Mouse (Mus musculus): Measurements from ENCODE around the gene Ptpdc1. TPM values are rescaled to one million over a fixed set of nuclear protein-coding genes. Genes with fewer than 3 reads are reported as not detected.

Ptpdc1 gene
- polyA plus RNA-seq, 1 experiment from 2014 or later: 3.1 TPM

DNA sequence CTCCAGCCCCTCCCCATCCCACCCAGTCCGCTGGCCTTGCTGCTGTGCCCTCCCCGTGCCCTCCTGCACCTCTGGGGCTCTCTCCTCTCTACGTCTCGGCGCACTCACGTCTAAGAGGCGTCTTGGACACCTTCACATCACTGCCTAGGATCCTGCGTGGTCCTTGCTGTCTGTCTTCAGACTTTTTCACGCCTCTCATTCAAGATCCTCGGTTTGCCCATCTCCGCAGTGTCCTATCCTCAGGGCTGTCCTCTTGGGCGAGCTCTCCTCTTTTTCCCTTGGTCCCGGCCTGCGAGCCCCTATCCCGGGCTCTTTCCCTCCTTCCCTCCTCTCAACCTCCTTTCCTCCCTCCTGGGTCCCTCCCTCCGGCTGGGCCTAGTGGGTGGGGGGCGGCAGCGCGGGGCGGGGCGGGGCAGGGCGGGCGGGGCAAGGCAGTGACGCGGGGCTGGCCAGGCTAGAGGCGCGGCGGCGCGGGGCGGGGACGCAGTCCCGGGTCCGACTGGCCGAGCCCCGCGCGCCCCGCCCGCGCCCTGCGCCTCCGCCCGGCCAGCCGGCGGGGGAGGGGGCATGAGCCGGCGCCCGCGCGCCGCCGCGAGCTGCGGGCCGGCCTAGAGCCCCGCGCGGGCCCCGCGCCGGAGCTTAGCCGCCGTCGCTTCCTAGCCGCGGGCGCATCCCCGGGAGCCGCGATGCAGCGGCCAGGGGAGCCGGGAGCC lies 37.1 kb upstream of the Ptpdc1 start, which contains the start of gene Barx1:
TSS of gene Barx1 (plus strand) at position 568 of the 713 bp plus-strand sequence.
- whole genome bisulfite sequencing: 1% methylated on average over 59 of the region's 73 CpGs
- H3K4me3 ChIP-seq (ENCODE audit: low read depth, low read length): peak within 1 kb of the TSS; percentile 74
- ATAC-seq (ENCODE audit: low FRiP score, low TSS enrichment) (peak; percentile 78), DNase-seq (ENCODE audit: low spot score) (peak; percentile 63)
- TF ChIP-seq CTCF (IDR thresholded peaks at IDR 0.05; ENCODE audit: low read depth) (no peak), EP300 (optimal IDR thresholded peaks at IDR 0.05) (no peak)
- peak within 1 kb of the TSS; percentile 94 for H3K27ac ChIP-seq (replicated peaks)
- H3K27me3 ChIP-seq (ENCODE audit: control insufficient read depth, insufficient read depth, low read length): no peaks in the 10 kb centered on the region; the same call in 1 of the 2 replicates
- no peaks in the 10 kb centered on the region; the same call in 1 of the 2 replicates for H3K36me3 ChIP-seq (ENCODE audit: control insufficient read depth, insufficient read depth, low read length)
- no peaks in the 10 kb centered on the region for H3K9me3 ChIP-seq (ENCODE audit: control insufficient read depth, low read length)
- peak within 1 kb of the TSS; percentile 90 for H3K9ac ChIP-seq (ENCODE audit: low read length)
- H3K4me2 ChIP-seq (replicated peaks; ENCODE audit: low read depth): peak within 1 kb of the TSS; percentile 67
- H3K4me1 ChIP-seq (replicated peaks; ENCODE audit: control insufficient read depth, insufficient read depth): no peaks in the 10 kb centered on the region; the same call in 1 of the 2 replicates

- H3K4me3 ChIP-seq (ENCODE audit: low read depth, low read length): peak overlapping the region; percentile 74
- peak overlapping the region; percentile 89 for H3K27ac ChIP-seq (replicated peaks)
Measured at GRCm38 (mm10) chr13:48661561-48661960, 36.1 kb upstream of the Ptpdc1 start.

GRCm38 (mm10) chr13:48660741-48661140 lies 35.3 kb upstream of the Ptpdc1 start:
- no peak for ATAC-seq (ENCODE audit: low FRiP score, low TSS enrichment)
- peak overlapping the region; percentile 89 for H3K27ac ChIP-seq (replicated peaks)
- peak overlapping the region; percentile 74; the same call in 1 of the 2 replicates for H3K4me3 ChIP-seq (ENCODE audit: low read depth, low read length)
- 0 out of 2 replicates have a peak overlapping the region, but pooled peaks have one; percentile 0 for H3K9ac ChIP-seq (ENCODE audit: low read length)
- WGBS: 22% methylated on average over 6 of the region's 6 CpGs
- H3K36me3 ChIP-seq (ENCODE audit: control insufficient read depth, insufficient read depth, low read length): no peaks in the 10 kb centered on the region
- H3K27me3 ChIP-seq (ENCODE audit: control insufficient read depth, insufficient read depth, low read length): peaks cover 3% of the 10 kb centered on the region; the same call in 1 of the 2 replicates
- H3K9me3 ChIP-seq (ENCODE audit: control insufficient read depth, low read length): no peaks in the 10 kb centered on the region
- TF ChIP-seq EP300 (optimal IDR thresholded peaks at IDR 0.05) (no peak), CTCF (IDR thresholded peaks at IDR 0.05; ENCODE audit: low read depth) (no peak)
- peaks cover 2% of the 10 kb centered on the region; the same call in 1 of the 2 replicates for H3K4me1 ChIP-seq (replicated peaks; ENCODE audit: control insufficient read depth, insufficient read depth)
- DNase-seq (ENCODE audit: low spot score): no peak
- H3K4me2 ChIP-seq (replicated peaks; ENCODE audit: low read depth): peak overlapping the region; percentile 67

More at GRCm38 (mm10) chr13:48661561-48661960, 36.1 kb upstream of the Ptpdc1 start:
- no peak for TF ChIP-seq EP300 (optimal IDR thresholded peaks at IDR 0.05)
- Histone ChIP-seq H3K27me3 (ENCODE audit: control insufficient read depth, insufficient read depth, low read length) (peaks cover 3% of the 10 kb centered on the region; the same call in 1 of the 2 replicates), H3K9ac (ENCODE audit: low read length) (no peak overlapping the region), H3K4me1 (replicated peaks; ENCODE audit: control insufficient read depth, insufficient read depth) (no peaks in the 10 kb centered on the region; the same call in 1 of the 2 replicates), H3K9me3 (ENCODE audit: control insufficient read depth, low read length) (no peaks in the 10 kb centered on the region), H3K36me3 (ENCODE audit: control insufficient read depth, insufficient read depth, low read length) (no peaks in the 10 kb centered on the region; the same call in 1 of the 2 replicates), H3K4me2 (replicated peaks; ENCODE audit: low read depth) (peak overlapping the region; percentile 67)
- DNase-seq (ENCODE audit: low spot score): no peak
- ATAC-seq (ENCODE audit: low FRiP score, low TSS enrichment): no peak
- 11% methylated on average over 1 of the region's 1 CpGs for WGBS

GRCm38 (mm10) chr13:48660221-48660734 lies 34.8 kb upstream of the Ptpdc1 start:
- no peak for TF ChIP-seq CTCF (IDR thresholded peaks at IDR 0.05; ENCODE audit: low read depth)
- no peak for TF ChIP-seq EP300 (optimal IDR thresholded peaks at IDR 0.05)
- no peak for ATAC-seq (ENCODE audit: low FRiP score, low TSS enrichment)
- peaks cover 3% of the 10 kb centered on the region; the same call in 1 of the 2 replicates for H3K27me3 ChIP-seq (ENCODE audit: control insufficient read depth, insufficient read depth, low read length)
- peak overlapping the region; percentile 73 for H3K9ac ChIP-seq (ENCODE audit: low read length)
- 7% methylated on average over 11 of the region's 11 CpGs for WGBS
- H3K9me3 ChIP-seq (ENCODE audit: control insufficient read depth, low read length): no peaks in the 10 kb centered on the region
- H3K36me3 ChIP-seq (ENCODE audit: control insufficient read depth, insufficient read depth, low read length): no peaks in the 10 kb centered on the region
- peaks cover 2% of the 10 kb centered on the region; the same call in 1 of the 2 replicates for H3K4me1 ChIP-seq (replicated peaks; ENCODE audit: control insufficient read depth, insufficient read depth)
- peak overlapping the region; percentile 42 for H3K4me3 ChIP-seq (ENCODE audit: low read depth, low read length)
- peak; percentile 50 for DNase-seq (ENCODE audit: low spot score)
- peak overlapping the region; percentile 89 for H3K27ac ChIP-seq (replicated peaks)
- peak overlapping the region; percentile 67 for H3K4me2 ChIP-seq (replicated peaks; ENCODE audit: low read depth)

GRCm38 (mm10) chr13:48659254-48660220 lies 34.1 kb upstream of the Ptpdc1 start:
- peak; percentile 44 for DNase-seq (ENCODE audit: low spot score)
- WGBS: 6% methylated on average over 38 of the region's 38 CpGs
- H3K4me1 ChIP-seq (replicated peaks; ENCODE audit: control insufficient read depth, insufficient read depth): peaks cover 2% of the 10 kb centered on the region; the same call in 1 of the 2 replicates

More at GRCm38 (mm10) chr13:48659254-48660220, 34.1 kb upstream of the Ptpdc1 start:
- Histone ChIP-seq H3K4me3 (ENCODE audit: low read depth, low read length) (peak overlapping the region; percentile 42), H3K9ac (ENCODE audit: low read length) (peak overlapping the region; percentile 73), H3K27me3 (ENCODE audit: control insufficient read depth, insufficient read depth, low read length) (peaks cover 3% of the 10 kb centered on the region; the same call in 1 of the 2 replicates), H3K9me3 (ENCODE audit: control insufficient read depth, low read length) (no peaks in the 10 kb centered on the region), H3K36me3 (ENCODE audit: control insufficient read depth, insufficient read depth, low read length) (no peaks in the 10 kb centered on the region), H3K4me2 (replicated peaks; ENCODE audit: low read depth) (peak overlapping the region; percentile 67), H3K27ac (replicated peaks) (peak overlapping the region; percentile 89)
- TF ChIP-seq EP300 (optimal IDR thresholded peaks at IDR 0.05) (no peak), CTCF (IDR thresholded peaks at IDR 0.05; ENCODE audit: low read depth) (peak; percentile 39; the same call in 1 of the 2 replicates)
- peak; percentile 11; the same call in 1 of the 2 replicates for ATAC-seq (ENCODE audit: low FRiP score, low TSS enrichment)
